Mouse (Mus musculus): Measurements from ENCODE around the gene Plekhb1.

Gene Plekhb1

DNA sequence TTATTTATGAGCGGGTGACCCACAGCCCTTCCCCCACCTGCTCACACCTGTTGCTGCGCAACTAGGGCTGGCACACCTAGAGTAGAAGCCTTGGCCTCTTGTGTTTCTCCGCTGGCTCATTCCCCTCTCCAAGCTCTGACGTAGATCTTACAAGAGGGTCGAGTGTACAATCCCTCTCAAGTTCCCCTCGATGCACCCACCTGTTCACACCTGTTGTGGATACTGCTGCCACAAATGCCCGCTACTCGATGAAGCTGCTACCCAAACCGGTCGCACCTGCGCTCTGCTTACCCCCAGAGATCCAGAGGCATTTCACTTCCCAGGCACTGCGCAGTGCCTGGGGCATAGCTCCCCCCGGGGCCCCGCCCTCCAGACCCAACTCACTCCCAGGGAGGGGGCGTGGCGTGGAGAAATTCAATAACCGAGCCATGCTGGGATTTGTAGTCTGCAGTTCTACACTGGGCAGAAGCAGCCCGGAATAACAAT, 4.1 kb downstream of the Plekhb1 start:
- in situ Hi-C loops (cut with MseI, MboI) = no loop called here

DNA sequence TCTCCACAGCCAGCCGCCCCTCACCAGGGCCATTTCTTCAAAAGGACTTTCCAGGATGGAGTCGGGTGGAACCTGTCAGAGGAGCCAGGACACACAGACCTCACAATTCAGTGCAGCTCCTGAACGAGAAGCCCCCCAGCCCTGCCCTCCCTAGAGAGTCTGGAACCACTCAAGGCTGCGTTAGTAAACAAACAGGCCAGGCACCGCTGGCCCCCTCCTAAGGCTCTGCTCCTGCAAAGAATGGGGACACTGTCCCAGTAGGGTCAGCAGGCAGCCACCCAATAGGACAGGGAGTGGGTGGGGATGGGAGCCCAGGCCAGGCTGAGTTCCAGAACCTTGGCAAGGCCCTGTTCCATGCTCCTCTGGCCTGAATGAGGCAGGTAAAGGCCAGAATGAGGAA, 5.5 kb downstream of the Plekhb1 start:
- in situ Hi-C loops (cut with MseI, MboI) = no loop called here

DNA sequence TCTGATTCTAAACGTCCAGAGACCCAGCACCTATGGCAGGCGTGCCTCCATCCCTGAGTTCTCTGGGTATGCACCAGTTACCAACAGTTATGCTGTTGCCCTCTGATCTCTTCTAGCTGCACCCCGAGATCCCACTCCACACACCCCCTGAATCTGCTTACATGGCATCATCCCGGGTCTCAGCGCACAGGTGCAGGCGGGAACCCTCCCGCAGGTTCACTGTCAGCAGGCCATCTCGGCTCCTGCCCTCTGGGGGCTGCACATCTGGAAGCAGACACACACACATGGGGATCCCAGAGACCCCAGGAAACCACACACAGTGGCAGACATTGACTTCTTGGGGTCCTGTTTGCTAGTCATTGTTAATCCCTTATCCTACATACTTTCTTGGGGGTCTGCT, 7.8 kb downstream of the Plekhb1 start:
- in situ Hi-C loops (cut with MseI, MboI) = no loop called here

DNA sequence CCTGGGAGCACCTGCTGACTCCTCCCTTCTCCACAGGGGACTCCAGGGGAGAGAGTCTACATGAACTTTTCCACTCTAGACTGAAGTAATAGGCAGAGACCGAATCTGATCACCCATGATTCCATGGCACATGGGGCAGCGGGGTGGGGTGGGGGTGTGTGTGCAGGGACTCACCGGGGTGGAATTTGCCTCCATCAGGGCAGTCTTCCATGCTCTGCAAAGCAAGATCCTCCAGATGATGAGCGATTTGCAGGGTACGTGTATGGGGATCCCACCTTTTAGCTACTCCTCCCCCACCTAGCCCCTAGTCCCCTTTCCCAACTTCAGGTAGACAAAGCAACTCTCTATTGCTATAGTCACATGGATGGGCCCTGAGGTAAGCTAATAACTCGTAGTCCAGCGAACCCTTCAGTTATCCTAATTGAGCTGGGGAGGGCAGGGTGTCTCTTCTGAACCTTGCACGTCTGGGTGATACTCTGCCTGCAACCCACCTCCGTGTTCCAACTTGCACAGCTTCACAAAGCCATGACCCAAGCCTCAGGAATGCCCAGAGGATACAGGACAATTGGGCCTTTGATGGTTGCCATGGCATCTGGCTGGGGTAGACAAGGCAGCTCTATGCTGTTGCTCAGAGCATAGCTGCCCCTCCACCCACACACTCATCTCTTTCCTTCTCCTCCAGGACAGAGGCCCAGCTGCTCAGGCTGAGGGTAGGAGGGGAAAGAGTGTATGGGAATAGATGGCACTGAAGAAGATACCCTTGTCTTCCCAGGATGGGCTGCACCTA, 8.5 kb downstream of the Plekhb1 start:
- in situ Hi-C loops (cut with MseI, MboI) = no loop called here

DNA sequence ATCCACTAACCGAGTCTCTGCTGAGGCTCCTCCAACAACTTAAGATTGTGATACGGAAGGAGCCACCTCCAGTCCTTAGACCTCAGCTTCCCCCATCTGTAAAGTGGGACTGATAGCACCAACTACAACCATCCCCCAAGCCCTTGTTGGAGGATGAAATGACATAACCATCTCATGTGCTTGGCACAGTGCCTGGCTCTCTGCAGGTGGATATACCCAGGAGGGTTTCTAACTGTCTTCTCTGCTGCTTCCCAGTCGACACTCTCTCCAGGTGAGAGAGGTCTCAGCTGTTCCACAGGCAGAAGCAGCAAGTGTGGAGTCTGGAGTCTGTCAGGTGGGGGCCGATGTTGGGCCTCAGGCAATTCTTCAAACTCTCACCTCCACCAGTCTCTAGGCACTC, 11.2 kb downstream of the Plekhb1 start:
- in situ Hi-C loops (cut with MseI, MboI) = no loop called here

DNA sequence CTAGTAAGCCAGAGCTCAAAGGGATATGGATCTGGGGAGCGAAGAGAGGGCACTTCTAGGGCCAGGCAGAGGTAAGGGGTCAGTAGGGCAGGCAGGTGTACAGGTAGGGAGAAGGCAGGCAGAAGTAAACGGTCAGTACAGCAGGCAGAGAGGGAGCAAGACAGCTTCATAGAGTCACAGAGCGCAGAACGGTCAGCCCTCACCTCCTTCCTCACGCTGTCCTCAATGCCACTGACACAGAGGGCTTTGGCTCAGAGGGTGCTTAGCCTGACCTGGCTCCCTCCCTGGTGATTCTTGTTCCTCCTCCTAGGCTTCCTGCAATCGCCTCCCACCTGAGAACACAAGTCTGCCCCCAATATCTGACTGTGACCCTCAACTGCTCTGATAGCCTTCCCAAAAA, 11.8 kb downstream of the Plekhb1 start:
- in situ Hi-C loops (cut with MseI, MboI) = no loop called here

DNA sequence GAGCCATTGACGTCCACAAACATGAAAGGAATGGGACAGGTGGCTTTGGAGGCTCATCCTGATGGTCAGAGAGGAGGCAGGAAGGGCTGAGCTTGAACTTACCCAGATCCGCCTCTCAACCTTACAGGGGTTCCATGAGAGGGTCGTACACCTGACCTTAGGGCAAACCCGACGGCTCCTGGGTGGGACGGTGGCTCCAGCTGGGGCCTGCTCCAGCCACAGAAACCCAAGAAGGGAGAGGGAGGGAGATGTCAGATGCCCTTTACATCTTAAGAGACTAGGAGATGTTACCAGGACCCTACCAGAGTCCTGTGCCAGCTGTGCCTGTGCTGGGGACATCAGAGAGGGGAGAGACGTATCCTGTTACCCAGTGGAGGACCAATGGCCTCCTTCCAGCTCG, 12.4 kb downstream of the Plekhb1 start:
- in situ Hi-C loops (cut with MseI, MboI) = no loop called here

DNA sequence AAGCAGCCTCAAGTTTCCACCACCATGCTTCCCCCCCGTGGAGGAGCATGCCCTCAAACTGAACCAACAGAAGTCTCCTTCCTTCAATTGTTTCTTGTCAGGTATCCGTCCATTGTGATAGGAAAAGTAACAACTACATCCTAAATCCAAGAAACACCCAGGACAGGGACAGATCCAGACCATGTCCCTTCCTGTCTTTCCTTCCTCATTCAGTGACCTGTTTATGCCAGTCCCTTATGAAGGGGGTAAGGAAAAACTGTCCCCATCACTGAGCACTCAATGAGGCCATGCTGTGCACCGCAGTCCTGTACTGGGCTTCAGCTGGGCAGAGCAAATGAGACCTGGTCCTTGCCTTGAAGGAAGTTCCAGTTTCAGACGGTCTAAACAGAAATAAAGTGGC, 13.1 kb downstream of the Plekhb1 start:
- in situ Hi-C loops (cut with MseI, MboI) = no loop called here

DNA sequence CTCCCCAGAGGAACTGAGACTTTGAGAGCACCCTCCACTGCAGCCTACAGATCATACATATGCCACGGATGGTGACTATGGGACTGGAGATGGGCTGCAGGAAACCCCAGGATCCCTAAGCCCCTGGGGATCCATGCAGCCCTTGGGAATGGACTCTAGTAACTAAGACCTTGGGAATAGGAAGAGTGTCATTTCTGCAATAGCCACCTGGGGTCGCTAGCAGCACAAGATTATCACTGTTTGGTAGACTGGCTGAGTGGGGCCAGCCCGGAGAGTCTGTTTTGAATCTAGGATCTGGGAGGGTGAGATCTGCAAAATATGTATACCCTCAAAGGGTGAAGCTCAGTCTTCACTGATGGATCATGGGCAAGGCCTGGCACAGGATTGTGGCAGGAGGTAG, 17.1 kb downstream of the Plekhb1 start:
- in situ Hi-C loops (cut with MseI, MboI) = no loop called here

DNA sequence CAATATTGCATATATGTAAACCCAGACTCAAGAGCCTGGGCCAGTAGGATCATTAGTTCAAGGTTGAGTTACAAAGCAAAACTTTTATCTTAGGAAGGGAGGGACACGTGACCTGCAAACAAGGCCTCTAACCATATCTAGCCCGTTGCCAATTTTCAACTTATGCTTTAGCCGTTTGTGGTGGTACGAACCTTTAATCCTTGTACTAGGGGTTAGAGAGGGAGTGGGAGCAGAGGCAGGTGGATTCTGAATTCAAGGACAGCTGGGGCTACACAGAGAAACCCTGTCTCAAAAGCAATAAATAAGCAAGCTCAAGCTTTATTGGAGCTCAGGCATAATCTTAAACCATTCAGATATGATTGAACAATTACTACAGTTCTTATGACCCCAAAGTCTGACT, 19.8 kb downstream of the Plekhb1 start:
- in situ Hi-C loops (cut with MseI, MboI) = no loop called here

DNA sequence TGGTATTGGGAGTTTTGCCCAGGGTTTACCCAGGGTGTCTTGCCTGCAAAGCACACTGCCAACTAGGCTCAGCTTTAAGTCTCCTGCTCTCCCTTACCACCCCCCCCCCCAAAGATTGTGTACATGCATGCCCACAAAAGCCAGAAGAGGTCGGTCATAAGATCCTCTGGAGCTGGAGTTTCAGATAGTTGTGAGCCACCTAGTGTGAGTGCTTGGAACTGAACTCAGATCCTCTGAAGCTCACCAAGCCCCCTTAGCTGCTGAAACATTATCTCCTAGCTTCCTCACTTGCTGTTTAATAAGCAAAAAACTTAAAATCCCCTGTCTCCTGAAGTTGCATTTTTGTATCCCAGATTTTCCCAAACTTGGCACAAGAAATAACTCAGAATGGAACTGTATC, 24.6 kb downstream of the Plekhb1 start:
- in situ Hi-C loops (cut with MseI, MboI) = no loop called here

DNA sequence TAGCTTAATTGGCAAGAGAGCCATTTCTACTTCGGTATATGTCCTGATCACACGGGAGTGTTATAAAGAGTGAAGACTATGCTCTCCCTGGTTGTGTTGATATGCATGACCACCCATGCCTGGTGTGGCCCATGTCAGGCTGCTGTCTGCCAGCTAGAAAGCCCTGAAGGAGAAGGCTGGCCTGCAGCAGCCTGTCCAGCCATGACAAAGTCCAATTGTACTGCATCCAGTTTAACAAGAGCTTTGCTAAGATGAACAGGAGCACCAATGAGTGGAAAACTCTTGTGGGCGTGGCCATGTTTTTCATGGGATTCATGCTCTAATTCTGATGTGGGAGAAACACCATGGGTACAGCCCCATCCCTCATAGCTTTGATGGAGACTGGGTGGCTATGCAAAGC, 37.7 kb downstream of the Plekhb1 start:
- in situ Hi-C loops (cut with MseI, MboI) = no loop called here

DNA sequence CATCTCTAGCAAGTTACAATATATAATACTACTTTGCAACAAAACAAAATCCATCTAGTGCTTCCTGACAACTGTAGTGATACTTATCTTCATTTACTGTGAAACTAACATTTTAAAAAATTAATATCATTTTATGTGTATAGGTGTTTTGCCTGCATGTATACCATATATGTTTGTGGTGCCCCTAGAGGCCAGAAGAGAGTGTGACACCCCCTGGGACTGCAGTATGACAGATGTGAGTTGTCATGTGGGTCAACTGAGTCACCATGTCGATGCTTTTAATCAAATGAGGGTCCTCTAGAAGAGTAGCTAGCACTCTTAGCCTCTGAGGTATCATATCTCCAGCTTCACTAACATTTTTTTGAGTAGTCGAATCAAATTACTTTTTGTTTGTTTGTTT, 39.9 kb downstream of the Plekhb1 start:
- in situ Hi-C loops (cut with MseI, MboI) = no loop called here

DNA sequence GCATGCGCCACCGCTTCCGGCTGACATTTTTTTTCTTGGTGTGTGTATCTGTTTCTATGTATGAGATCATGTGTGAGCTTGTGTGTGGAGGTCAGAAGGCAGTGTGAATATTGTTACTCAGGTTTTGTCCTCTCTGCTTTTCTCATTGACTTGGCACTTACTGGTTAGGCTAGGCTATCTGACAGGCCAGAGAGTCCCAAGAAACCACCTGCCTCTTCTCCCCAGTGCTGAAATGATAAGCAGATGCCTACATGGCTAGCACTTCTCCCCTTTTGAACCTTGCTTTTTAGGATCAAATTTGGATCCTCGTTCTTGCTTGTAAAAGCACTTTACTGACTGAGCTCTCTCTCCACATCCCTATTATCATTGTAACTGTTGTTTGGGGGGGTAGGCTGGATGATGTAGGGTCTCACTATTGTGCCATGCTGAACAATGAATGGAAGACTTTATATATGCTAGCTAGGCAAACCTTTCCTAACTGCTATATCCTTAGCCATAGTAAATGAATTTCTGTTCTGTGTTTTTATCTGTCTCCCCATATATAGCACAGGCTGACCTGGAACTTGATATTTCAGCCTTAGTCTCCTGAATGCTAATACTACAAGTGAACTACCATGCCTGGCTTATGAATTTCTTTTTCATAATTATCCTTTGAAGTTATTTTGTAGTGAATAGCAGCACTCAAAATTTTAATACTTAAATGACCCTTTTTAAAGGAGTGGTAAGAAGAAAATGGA, 45.9 kb downstream of the Plekhb1 start:
- in situ Hi-C loops (cut with MseI, MboI) = no loop called here

DNA sequence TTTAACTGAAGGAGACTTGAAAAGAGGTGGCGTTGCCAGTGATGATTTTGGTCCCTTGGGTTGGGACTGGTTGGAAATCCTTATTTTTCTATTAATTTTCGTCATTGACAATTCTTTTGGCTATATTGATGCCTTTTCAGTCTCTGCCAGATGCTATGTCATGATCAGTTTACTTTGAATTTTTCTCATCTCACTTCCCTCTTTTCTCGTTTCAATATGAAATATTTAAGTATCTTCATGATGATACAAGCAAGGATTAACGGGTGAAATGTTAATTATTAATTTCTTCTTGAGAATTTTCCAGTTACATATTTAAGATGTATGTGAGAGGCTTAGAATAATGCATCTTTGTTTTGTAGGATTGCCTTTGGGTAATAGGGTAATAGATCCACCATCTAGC, 53.3 kb downstream of the Plekhb1 start:
- in situ Hi-C loops (cut with MseI, MboI) = no loop called here

DNA sequence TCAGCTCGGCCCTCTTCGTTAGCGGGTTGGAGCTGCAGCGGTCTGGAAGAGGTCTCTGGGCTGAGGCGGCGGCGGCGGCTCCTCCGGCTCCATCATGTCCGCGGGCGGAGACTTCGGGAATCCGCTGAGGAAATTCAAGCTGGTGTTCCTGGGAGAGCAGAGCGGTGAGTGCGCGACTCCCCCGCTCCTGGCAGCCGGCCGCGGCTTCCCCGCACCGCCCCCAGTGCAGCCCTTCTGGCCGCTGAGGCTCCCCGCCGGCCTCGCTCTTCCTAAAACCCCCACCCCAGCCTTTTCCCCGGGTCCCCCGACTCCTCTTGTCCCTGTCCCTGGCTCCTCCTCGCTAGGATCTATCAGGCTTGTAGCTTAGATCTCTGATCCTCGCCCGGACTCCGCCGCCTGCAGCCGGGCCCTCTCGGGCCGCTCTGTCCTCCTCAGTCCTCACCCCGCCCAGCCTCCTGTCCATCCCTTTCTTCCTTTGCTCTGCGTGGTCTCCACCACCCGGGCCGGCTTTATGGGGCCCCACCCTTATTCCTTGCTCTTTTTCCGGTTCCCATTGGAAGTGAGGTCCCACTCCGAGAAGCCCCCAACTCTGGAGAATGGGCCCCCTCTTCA, 54.0 kb downstream of the Plekhb1 start, which contains the start of gene Mrpl48:
TSS of gene Mrpl48 (minus strand) at position 172 of the 612 bp plus-strand sequence.
- in situ Hi-C loops (cut with MseI, MboI) = no loop called here

DNA sequence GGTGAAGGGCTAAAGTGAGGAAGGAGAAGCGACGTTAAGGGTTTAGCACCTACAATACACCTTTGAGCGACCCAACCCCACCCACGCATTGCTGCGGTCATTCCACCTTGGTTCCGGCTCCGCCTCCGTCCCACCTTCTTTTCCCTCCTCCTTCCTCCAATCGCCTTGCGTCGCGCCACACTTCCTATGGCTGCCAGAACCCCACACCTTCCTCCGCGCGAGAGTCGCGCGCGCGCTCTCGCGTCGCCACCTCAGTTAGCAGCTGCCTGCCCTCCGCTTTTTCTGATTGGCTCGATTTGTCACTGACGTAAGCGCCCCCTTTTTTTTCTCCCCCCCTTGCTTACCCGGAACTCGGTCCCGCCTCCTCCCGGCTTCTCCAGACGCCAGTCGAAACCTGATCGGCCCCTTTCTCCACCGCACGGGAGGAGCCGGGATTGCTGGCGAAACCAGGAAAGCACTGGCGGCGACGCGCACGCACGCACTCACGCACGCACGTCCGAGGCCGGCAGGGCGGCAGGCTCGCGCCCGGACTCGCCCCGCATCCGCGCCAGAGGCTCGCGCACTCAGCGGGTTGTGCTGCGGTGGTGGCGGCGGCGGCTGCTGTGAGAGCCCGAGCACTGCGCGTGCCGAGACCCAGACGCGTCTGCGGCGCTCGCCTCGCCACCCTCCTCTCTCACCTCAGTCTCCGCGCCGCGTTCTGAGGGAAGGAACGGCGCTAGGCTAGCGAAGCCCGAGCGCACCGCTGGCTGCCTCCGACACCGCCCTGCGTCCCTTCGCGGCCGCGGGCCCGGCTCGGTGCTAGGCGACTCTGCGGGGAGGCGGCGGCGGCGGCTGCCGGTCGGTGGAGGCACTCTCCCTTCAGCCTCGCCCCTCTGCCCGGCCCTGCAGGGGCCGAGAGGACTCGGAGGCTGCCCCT, 54.7 kb downstream of the Plekhb1 start, which contains the start of gene Rab6a:
TSS of gene Rab6a (plus strand) at position 197 of the 916 bp plus-strand sequence.
- in situ Hi-C loops (cut with MseI, MboI) = no loop called here

DNA sequence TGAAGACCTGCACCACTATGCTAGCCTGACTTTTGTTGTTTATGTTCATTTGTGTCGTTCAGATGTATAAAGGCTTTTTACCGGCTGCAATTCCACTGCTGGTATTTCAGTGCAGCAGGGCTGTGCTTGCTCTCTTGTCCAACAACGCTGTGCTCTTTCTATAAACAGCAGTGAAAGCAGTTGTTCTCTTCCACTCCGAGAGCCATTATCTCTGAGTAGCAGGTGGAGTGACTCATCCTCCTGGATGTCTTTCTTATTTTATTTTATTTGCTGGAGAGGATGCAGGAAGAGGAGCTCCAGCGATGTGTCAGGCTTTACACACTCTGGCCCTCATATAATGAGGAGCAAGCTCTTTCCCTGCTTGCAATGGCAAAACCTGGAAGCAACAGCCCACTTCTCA, 62.0 kb downstream of the Plekhb1 start:
- in situ Hi-C loops (cut with MseI, MboI) = no loop called here

DNA sequence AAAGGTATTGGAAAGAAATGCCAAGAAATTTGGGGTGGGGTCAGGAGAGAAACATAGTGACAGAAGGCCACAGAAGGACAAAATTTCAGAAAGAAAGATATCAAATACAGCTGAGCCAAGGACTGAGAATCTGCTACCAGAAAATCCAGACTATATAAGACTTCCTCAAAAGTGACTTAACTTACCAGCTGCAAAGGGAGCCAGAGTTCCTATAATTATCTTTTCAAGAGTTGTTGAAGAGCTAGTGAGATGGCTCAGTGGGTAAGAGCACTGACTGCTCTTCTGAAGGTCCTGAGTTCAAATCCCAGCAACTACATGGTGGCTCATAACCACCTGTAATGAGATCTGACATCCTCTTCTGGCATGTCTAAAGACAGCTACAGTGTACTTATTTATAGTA, 68.9 kb downstream of the Plekhb1 start:
- in situ Hi-C loops (cut with MseI, MboI) = no loop called here
